Mouse (Mus musculus) intestine, embryonic 15.5 days (tissue): Measurements from ENCODE around the gene Chpf. TPM values are rescaled to one million over a fixed set of nuclear protein-coding genes. Genes with fewer than 3 reads are reported as not detected.
A peak's percentile ranks its signal among the peaks of the same experiment; 100 is the strongest.

ENCODE experiments used
- ATAC-seq: fragments of 200-750 bp; cut with Nextera tagmentation; 2 replicates; pipeline ENCODE4 v1.8.0; 2017; ENCODE audit warnings: moderate TSS enrichment, moderate library complexity
- H3K27ac ChIP-seq: fragments of 300-500 bp; sonication (generic); 2 replicates; pipeline ENCODE4 v1.5.1; 2015; ENCODE audit warnings: mild to moderate bottlenecking, inconsistent platforms
- H3K27me3 ChIP-seq: fragments of 300-500 bp; sonication (generic); replicated peaks from 2 replicates; pipeline ENCODE4 v1.6.1; 2015; ENCODE audit warnings: inconsistent platforms
- H3K36me3 ChIP-seq: fragments of 300-500 bp; sonication (generic); 2 replicates; pipeline ENCODE4 v1.6.1; 2015; ENCODE audit warnings: inconsistent platforms
- H3K4me1 ChIP-seq: fragments of 300-500 bp; sonication (generic); replicated peaks from 2 replicates; pipeline ENCODE4 v1.6.1; 2015; ENCODE audit warnings: inconsistent platforms
- H3K4me2 ChIP-seq: fragments of 300-500 bp; sonication (generic); replicated peaks from 2 replicates; pipeline ENCODE4 v1.6.1; 2015; ENCODE audit warnings: mild to moderate bottlenecking, inconsistent platforms
- H3K4me3 ChIP-seq: fragments of 300-500 bp; sonication (generic); replicated peaks from 2 replicates; pipeline ENCODE4 v1.5.1; 2015; ENCODE audit warnings: inconsistent platforms
- H3K9ac ChIP-seq: fragments of 300-500 bp; sonication (generic); 2 replicates; pipeline ENCODE4 v1.6.1; 2015; ENCODE audit warnings: inconsistent platforms
- H3K9me3 ChIP-seq: fragments of 300-500 bp; sonication (generic); 2 replicates; pipeline ENCODE4 v1.6.1; 2016; ENCODE audit warnings: inconsistent platforms
- WGBS: fragments of 180-500 bp; shearing (Covaris S2); methylation state at CpG from one replicate; pipeline ENCODE4 v1.1.7; 2015; 5-methylcytosine and 5-hydroxymethylcytosine counted together
- polyA plus RNA-seq: library from polyadenylated mRNA; unstranded; fragments of >200 nt; fragmentation: Nextera tagmentation; extraction: Ambion mirVana; gene quantifications from 2 replicates; pipeline ENCODE4 v1.2.1, GENCODE M21; 2015

The Chpf gene
- polyA plus RNA-seq, 1 experiment from 2014 or later, result 35.9 TPM

- H3K9me3 ChIP-seq, result no peaks in the 10 kb centered on the region
- WGBS, result 8% methylated on average over 14 of the region's 14 CpGs
- H3K4me3 ChIP-seq, result no peak overlapping the region
- H3K27me3 ChIP-seq, result no peaks in the 10 kb centered on the region
- peaks cover 4% of the 10 kb centered on the region; the same call in 1 of the 2 replicates for H3K4me1 ChIP-seq
- no peak overlapping the region for H3K27ac ChIP-seq
- H3K36me3 ChIP-seq, result no peaks in the 10 kb centered on the region
- H3K4me2 ChIP-seq, result 0 out of 2 replicates have a peak overlapping the region, but pooled peaks have one; percentile 17
- peak; percentile 83 for ATAC-seq
- no peak overlapping the region for H3K9ac ChIP-seq
Observed at GRCm38 (mm10) chr1:75467215-75467927, 11.7 kb downstream of the Chpf start.

GRCm38 (mm10) chr1:75463652-75464204, 15.4 kb downstream of the Chpf start:
- no peak overlapping the region for H3K9ac ChIP-seq
- ATAC-seq, result 0 out of 2 replicates have a peak, but pooled peaks have one; percentile 24

GRCm38 (mm10) chr1:75462636-75463035, 16.5 kb downstream of the Chpf start:
- 48% methylated on average over 1 of the region's 1 CpGs for WGBS
- Histone ChIP-seq H3K27me3 (peaks cover 10% of the 10 kb centered on the region; the same call in 1 of the 2 replicates), H3K4me1 (peaks cover 18% of the 10 kb centered on the region), H3K36me3 (no peaks in the 10 kb centered on the region), H3K9ac (no peak overlapping the region), H3K4me2 (no peak overlapping the region), H3K27ac (no peak overlapping the region), H3K4me3 (no peak overlapping the region), H3K9me3 (no peaks in the 10 kb centered on the region)
- ATAC-seq, result no peak

More at GRCm38 (mm10) chr1:75463652-75464204, 15.4 kb downstream of the Chpf start:
- H3K4me2 ChIP-seq, result no peak overlapping the region
- no peak overlapping the region for H3K27ac ChIP-seq
- WGBS, result 70% methylated on average over 5 of the region's 5 CpGs
- H3K27me3 ChIP-seq, result 0 out of 2 replicates have a peak, but pooled peaks cover 4% of the 10 kb centered on the region
- no peaks in the 10 kb centered on the region for H3K9me3 ChIP-seq
- no peaks in the 10 kb centered on the region for H3K36me3 ChIP-seq
- peaks cover 13% of the 10 kb centered on the region for H3K4me1 ChIP-seq
- H3K4me3 ChIP-seq, result no peak overlapping the region

- Histone ChIP-seq H3K9me3 (no peaks in the 10 kb centered on the region), H3K27ac (no peak overlapping the region), H3K36me3 (no peaks in the 10 kb centered on the region), H3K9ac (no peak overlapping the region), H3K4me1 (peaks cover 20% of the 10 kb centered on the region), H3K4me3 (no peak overlapping the region), H3K4me2 (no peak overlapping the region), H3K27me3 (peaks cover 16% of the 10 kb centered on the region; the same call in 1 of the 2 replicates)
- ATAC-seq, result no peak
- WGBS, result 70% methylated on average over 7 of the region's 7 CpGs
Observed at GRCm38 (mm10) chr1:75460297-75460696, 18.8 kb downstream of the Chpf start.

GRCm38 (mm10) chr1:75458789-75459684, 20.1 kb downstream of the Chpf start:
- peak overlapping the region; percentile 75 for H3K4me2 ChIP-seq
- ATAC-seq, result peak; percentile 37
- H3K36me3 ChIP-seq, result no peaks in the 10 kb centered on the region
- peak overlapping the region; percentile 44 for H3K9ac ChIP-seq
- no peaks in the 10 kb centered on the region for H3K9me3 ChIP-seq
- H3K27ac ChIP-seq, result peak overlapping the region; percentile 81
- WGBS, result 10% methylated on average over 23 of the region's 23 CpGs
- H3K27me3 ChIP-seq, result peaks cover 23% of the 10 kb centered on the region; the same call in 1 of the 2 replicates
- H3K4me3 ChIP-seq, result peak overlapping the region; percentile 32
- peaks cover 20% of the 10 kb centered on the region for H3K4me1 ChIP-seq

- Histone ChIP-seq H3K36me3 (no peaks in the 10 kb centered on the region), H3K27me3 (peaks cover 29% of the 10 kb centered on the region), H3K9ac (peak overlapping the region; percentile 44), H3K9me3 (no peaks in the 10 kb centered on the region), H3K4me3 (peak overlapping the region; percentile 32), H3K27ac (peak overlapping the region; percentile 81), H3K4me1 (peaks cover 20% of the 10 kb centered on the region), H3K4me2 (peak overlapping the region; percentile 75)
- peak; percentile 82 for ATAC-seq
- WGBS, result 4% methylated on average over 42 of the region's 42 CpGs
Observed at GRCm38 (mm10) chr1:75458025-75458788, 20.9 kb downstream of the Chpf start.

- 0 out of 2 replicates have a peak, but pooled peaks have one; percentile 3 for ATAC-seq
- Histone ChIP-seq H3K36me3 (no peaks in the 10 kb centered on the region), H3K4me1 (peaks cover 20% of the 10 kb centered on the region), H3K4me2 (peak overlapping the region; percentile 75; the same call in 1 of the 2 replicates), H3K27ac (peak overlapping the region; percentile 81), H3K9me3 (no peaks in the 10 kb centered on the region), H3K27me3 (peaks cover 32% of the 10 kb centered on the region), H3K4me3 (no peak overlapping the region), H3K9ac (no peak overlapping the region)
- 8% methylated on average over 8 of the region's 10 CpGs for WGBS
Observed at GRCm38 (mm10) chr1:75457710-75458024, 21.4 kb downstream of the Chpf start.

GRCm38 (mm10) chr1:75456746-75457564, 22.2 kb downstream of the Chpf start:
- Histone ChIP-seq H3K4me3 (no peak overlapping the region), H3K27me3 (peaks cover 40% of the 10 kb centered on the region), H3K4me1 (peaks cover 20% of the 10 kb centered on the region), H3K27ac (no peak overlapping the region), H3K4me2 (no peak overlapping the region), H3K9me3 (no peaks in the 10 kb centered on the region), H3K36me3 (no peaks in the 10 kb centered on the region), H3K9ac (no peak overlapping the region)
- 18% methylated on average over 14 of the region's 14 CpGs for WGBS
- ATAC-seq, result no peak

GRCm38 (mm10) chr1:75455948-75456347, 23.2 kb downstream of the Chpf start:
- Histone ChIP-seq H3K27ac (no peak overlapping the region), H3K4me1 (peaks cover 21% of the 10 kb centered on the region), H3K4me2 (no peak overlapping the region), H3K9ac (no peak overlapping the region), H3K4me3 (no peak overlapping the region), H3K27me3 (peaks cover 50% of the 10 kb centered on the region), H3K9me3 (no peaks in the 10 kb centered on the region), H3K36me3 (no peaks in the 10 kb centered on the region)
- 46% methylated on average over 5 of the region's 5 CpGs for WGBS
- no peak for ATAC-seq

GRCm38 (mm10) chr1:75455433-75455832, 23.7 kb downstream of the Chpf start:
- WGBS, result 78% methylated on average over 3 of the region's 3 CpGs
- no peak for ATAC-seq
- Histone ChIP-seq H3K36me3 (no peaks in the 10 kb centered on the region), H3K9me3 (no peaks in the 10 kb centered on the region), H3K4me2 (no peak overlapping the region), H3K27me3 (peaks cover 55% of the 10 kb centered on the region), H3K27ac (no peak overlapping the region), H3K9ac (no peak overlapping the region), H3K4me1 (peaks cover 26% of the 10 kb centered on the region), H3K4me3 (no peak overlapping the region)

- peaks cover 72% of the 10 kb centered on the region for H3K27me3 ChIP-seq
- no peak for ATAC-seq
- WGBS, result 65% methylated on average over 5 of the region's 5 CpGs
- H3K9me3 ChIP-seq, result no peaks in the 10 kb centered on the region
- H3K4me1 ChIP-seq, result peaks cover 41% of the 10 kb centered on the region
- no peak overlapping the region for H3K4me3 ChIP-seq
- H3K36me3 ChIP-seq, result no peaks in the 10 kb centered on the region
- no peak overlapping the region for H3K27ac ChIP-seq
- H3K9ac ChIP-seq, result no peak overlapping the region
- H3K4me2 ChIP-seq, result no peak overlapping the region
Observed at GRCm38 (mm10) chr1:75451900-75452299, 27.2 kb downstream of the Chpf start.
